Mouse (Mus musculus) kidney, adult 2 months (tissue): ENCODE results near the gene Gsdma2.

Experiments
- CTCF ChIP-seq: fragments of 200-500 bp; conservative IDR thresholded peaks from 2 replicates; pipeline ENCODE4 v1.5.1; 2011; ENCODE audit warnings: low read depth, mild to moderate bottlenecking, control low read depth, low read length, moderate library complexity, mixed read lengths; ENCODE audit not compliant: insufficient read depth, insufficient read length
- POLR2A ChIP-seq: fragments of 200-500 bp; IDR thresholded peaks from one replicate; pipeline ENCODE4 v1.6.1; 2011; ENCODE audit warnings: low read depth, low read length, control low read depth

DNA sequence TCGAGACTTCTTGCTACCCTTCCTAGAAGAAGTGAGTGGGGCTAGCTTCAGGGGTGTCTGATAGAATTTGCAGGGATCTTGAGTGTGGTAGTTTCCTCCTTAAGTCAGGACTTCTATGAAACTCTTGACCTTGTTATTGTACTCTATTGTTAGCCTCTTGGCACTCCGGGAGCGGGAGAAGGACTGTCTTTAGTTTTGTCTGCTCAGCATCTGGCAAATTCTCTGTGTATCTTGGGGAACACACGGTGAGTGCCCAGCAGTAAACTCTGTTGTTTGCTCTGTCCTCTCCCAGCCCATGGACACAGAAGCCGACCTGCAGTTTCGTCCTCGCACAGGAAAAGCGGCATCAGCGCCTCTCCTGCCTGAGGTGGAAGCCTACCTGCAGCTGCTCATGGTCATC lies 39.1 kb downstream of the Gsdma2 start:
- TF ChIP-seq CTCF (no peak), POLR2A (no peak)
